Mouse (Mus musculus): ENCODE results near the gene Slc48a1.

Slc48a1 gene

GRCm38 (mm10) chr15:97742074-97742473 lies 36.2 kb upstream of the Slc48a1 start:
- Histone ChIP-seq H3K9me3 (ENCODE audit: low read length) (peaks cover 21% of the 10 kb centered on the region), H3K4me1 (replicated peaks; ENCODE audit: low read depth, low read length) (peaks cover 5% of the 10 kb centered on the region)
- TF ChIP-seq NANOG (IDR thresholded peaks at IDR 0.05; ENCODE audit: borderline replicate concordance, low read length) (no peak), CTCF (conservative IDR thresholded peaks at IDR 0.05; ENCODE audit: low read length) (no peak), POU5F1 (IDR thresholded peaks at IDR 0.05; ENCODE audit: borderline replicate concordance, low read length) (no peak)

DNA sequence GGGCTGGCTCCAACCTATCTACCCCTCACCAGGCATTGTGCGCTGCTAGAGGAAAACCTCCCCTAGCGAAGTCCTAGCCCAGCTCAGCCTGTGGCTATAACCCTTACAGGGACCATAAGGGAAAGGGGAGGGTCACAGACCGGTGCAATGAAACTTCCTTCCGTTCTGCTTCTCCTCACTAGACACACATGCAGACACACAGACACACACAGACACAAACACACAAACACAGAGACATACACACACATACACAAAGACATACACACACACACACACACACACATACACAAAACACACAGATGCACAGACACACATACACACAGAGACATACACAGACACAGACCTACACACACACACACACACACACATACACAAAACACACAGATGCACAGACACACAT lies 35.7 kb upstream of the Slc48a1 start:
- TF ChIP-seq POU5F1 (IDR thresholded peaks at IDR 0.05; ENCODE audit: borderline replicate concordance, low read length), result no peak
- TF ChIP-seq NANOG (IDR thresholded peaks at IDR 0.05; ENCODE audit: borderline replicate concordance, low read length), result no peak
- TF ChIP-seq CTCF (conservative IDR thresholded peaks at IDR 0.05; ENCODE audit: low read length), result no peak
- Histone ChIP-seq H3K4me1 (replicated peaks; ENCODE audit: low read depth, low read length) (peaks cover 5% of the 10 kb centered on the region), H3K4me3 (replicated peaks; ENCODE audit: low read length) (no peak overlapping the region), H3K27me3 (ENCODE audit: insufficient read depth, low read length) (peaks cover 3% of the 10 kb centered on the region; the same call in 1 of the 2 replicates), H3K36me3 (ENCODE audit: insufficient read depth, low read length) (peaks cover 21% of the 10 kb centered on the region), H3K9me3 (ENCODE audit: low read length) (peaks cover 16% of the 10 kb centered on the region)

More at GRCm38 (mm10) chr15:97742074-97742473, 36.2 kb upstream of the Slc48a1 start:
- Histone ChIP-seq H3K4me3 (replicated peaks; ENCODE audit: low read length) (no peak overlapping the region), H3K27me3 (ENCODE audit: insufficient read depth, low read length) (peaks cover 3% of the 10 kb centered on the region; the same call in 1 of the 2 replicates), H3K36me3 (ENCODE audit: insufficient read depth, low read length) (peaks cover 19% of the 10 kb centered on the region)

GRCm38 (mm10) chr15:97743210-97743609 lies 35.1 kb upstream of the Slc48a1 start:
- peaks cover 5% of the 10 kb centered on the region for H3K4me1 ChIP-seq (replicated peaks; ENCODE audit: low read depth, low read length)

DNA sequence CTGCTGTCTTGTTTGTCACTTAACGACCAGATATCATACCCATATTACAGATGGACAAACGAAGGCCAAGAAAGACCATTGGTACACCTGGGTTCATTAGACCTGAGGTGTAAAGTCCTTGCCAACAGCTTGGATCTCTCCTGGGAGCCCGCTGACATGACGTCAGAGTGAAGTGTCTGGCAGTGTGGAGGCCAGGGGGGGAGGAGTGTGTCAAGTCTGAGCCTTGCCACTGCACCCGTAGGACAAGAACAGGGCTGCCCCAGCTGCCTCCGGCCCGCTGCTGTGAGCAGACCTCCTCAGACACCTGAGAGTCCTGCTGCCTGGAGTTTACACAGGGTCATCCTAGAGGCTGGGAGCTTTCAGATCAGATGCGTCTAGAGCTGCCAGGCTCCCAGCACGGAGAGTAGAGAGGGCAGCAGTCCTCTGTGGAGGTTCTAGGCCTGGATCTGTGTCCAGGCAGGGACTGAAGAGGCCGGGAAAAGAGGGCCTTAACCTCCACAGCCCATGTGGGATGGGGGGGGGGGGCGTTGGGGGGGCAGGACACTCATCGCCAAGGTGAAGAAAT lies 34.3 kb upstream of the Slc48a1 start:
- TF ChIP-seq POU5F1 (IDR thresholded peaks at IDR 0.05; ENCODE audit: borderline replicate concordance, low read length), result no peak
- no peak for TF ChIP-seq NANOG (IDR thresholded peaks at IDR 0.05; ENCODE audit: borderline replicate concordance, low read length)
- no peak for TF ChIP-seq CTCF (conservative IDR thresholded peaks at IDR 0.05; ENCODE audit: low read length)
- H3K9me3 ChIP-seq (ENCODE audit: low read length), result 0 out of 2 replicates have a peak, but pooled peaks cover 7% of the 10 kb centered on the region
- H3K4me3 ChIP-seq (replicated peaks; ENCODE audit: low read length), result no peak overlapping the region
- H3K36me3 ChIP-seq (ENCODE audit: insufficient read depth, low read length), result peaks cover 32% of the 10 kb centered on the region
- H3K4me1 ChIP-seq (replicated peaks; ENCODE audit: low read depth, low read length), result peaks cover 5% of the 10 kb centered on the region
- peaks cover 3% of the 10 kb centered on the region; the same call in 1 of the 2 replicates for H3K27me3 ChIP-seq (ENCODE audit: insufficient read depth, low read length)

More at GRCm38 (mm10) chr15:97743210-97743609, 35.1 kb upstream of the Slc48a1 start:
- Histone ChIP-seq H3K36me3 (ENCODE audit: insufficient read depth, low read length) (peaks cover 24% of the 10 kb centered on the region), H3K4me3 (replicated peaks; ENCODE audit: low read length) (no peak overlapping the region), H3K27me3 (ENCODE audit: insufficient read depth, low read length) (peaks cover 3% of the 10 kb centered on the region; the same call in 1 of the 2 replicates), H3K9me3 (ENCODE audit: low read length) (0 out of 2 replicates have a peak, but pooled peaks cover 9% of the 10 kb centered on the region)
- TF ChIP-seq POU5F1 (IDR thresholded peaks at IDR 0.05; ENCODE audit: borderline replicate concordance, low read length), result no peak
- TF ChIP-seq NANOG (IDR thresholded peaks at IDR 0.05; ENCODE audit: borderline replicate concordance, low read length), result no peak
- TF ChIP-seq CTCF (conservative IDR thresholded peaks at IDR 0.05; ENCODE audit: low read length), result no peak

- TF ChIP-seq NANOG (IDR thresholded peaks at IDR 0.05; ENCODE audit: borderline replicate concordance, low read length) (no peak), CTCF (conservative IDR thresholded peaks at IDR 0.05; ENCODE audit: low read length) (no peak), POU5F1 (IDR thresholded peaks at IDR 0.05; ENCODE audit: borderline replicate concordance, low read length) (no peak)
- H3K4me3 ChIP-seq (replicated peaks; ENCODE audit: low read length), result no peak overlapping the region
- peaks cover 7% of the 10 kb centered on the region for H3K4me1 ChIP-seq (replicated peaks; ENCODE audit: low read depth, low read length)
- no peaks in the 10 kb centered on the region for H3K9me3 ChIP-seq (ENCODE audit: low read length)
- peaks cover 3% of the 10 kb centered on the region; the same call in 1 of the 2 replicates for H3K27me3 ChIP-seq (ENCODE audit: insufficient read depth, low read length)
- peaks cover 39% of the 10 kb centered on the region for H3K36me3 ChIP-seq (ENCODE audit: insufficient read depth, low read length)
Observed at GRCm38 (mm10) chr15:97744930-97745329, 33.4 kb upstream of the Slc48a1 start.

DNA sequence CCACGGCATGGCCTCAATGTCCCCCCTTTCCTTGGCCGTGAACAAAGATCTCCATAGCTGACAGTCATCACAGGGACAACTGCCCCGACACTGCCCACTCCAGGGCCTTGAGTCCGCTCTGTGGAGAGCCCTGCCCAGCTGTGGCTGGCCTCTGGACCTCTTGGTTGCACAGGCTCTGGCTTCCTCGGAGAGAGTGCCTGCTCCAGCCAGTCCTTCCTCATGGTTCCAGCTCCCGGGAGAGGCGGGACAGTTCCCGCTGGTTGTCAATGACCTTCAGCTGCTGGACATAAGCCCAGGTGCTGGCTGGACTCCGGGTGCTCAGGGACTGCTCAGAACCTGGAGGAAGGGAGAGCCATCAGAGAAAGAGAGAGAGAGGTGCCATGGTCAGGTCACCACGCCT lies 33.0 kb upstream of the Slc48a1 start:
- TF ChIP-seq NANOG (IDR thresholded peaks at IDR 0.05; ENCODE audit: borderline replicate concordance, low read length) (no peak), CTCF (conservative IDR thresholded peaks at IDR 0.05; ENCODE audit: low read length) (no peak), POU5F1 (IDR thresholded peaks at IDR 0.05; ENCODE audit: borderline replicate concordance, low read length) (no peak)
- Histone ChIP-seq H3K36me3 (ENCODE audit: insufficient read depth, low read length) (peaks cover 39% of the 10 kb centered on the region), H3K4me3 (replicated peaks; ENCODE audit: low read length) (no peak overlapping the region), H3K9me3 (ENCODE audit: low read length) (no peaks in the 10 kb centered on the region), H3K4me1 (replicated peaks; ENCODE audit: low read depth, low read length) (peaks cover 11% of the 10 kb centered on the region), H3K27me3 (ENCODE audit: insufficient read depth, low read length) (peaks cover 3% of the 10 kb centered on the region; the same call in 1 of the 2 replicates)

DNA sequence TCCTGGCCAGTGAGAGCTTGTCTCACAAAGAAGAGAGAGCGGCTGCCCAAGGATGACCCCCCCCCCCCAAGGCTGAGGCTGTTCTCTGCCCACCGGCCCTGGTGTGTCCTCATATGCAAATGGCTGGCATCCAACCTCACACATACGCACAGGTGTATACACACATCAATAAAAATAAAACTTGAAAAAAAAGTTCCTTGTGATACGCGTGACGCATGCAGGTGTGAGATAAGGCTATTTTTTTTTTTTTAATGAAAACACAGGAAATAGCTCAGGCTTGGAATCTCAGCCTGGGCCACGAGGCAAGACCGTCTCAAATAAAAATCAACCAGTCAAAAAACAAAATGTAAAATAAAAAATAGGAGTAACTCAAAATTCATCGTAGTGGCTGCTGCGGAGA lies 32.0 kb upstream of the Slc48a1 start:
- Histone ChIP-seq H3K9me3 (ENCODE audit: low read length) (no peaks in the 10 kb centered on the region), H3K4me3 (replicated peaks; ENCODE audit: low read length) (no peak overlapping the region), H3K4me1 (replicated peaks; ENCODE audit: low read depth, low read length) (peaks cover 17% of the 10 kb centered on the region), H3K36me3 (ENCODE audit: insufficient read depth, low read length) (peaks cover 39% of the 10 kb centered on the region), H3K27me3 (ENCODE audit: insufficient read depth, low read length) (peaks cover 1% of the 10 kb centered on the region; the same call in 1 of the 2 replicates)
- no peak for TF ChIP-seq CTCF (conservative IDR thresholded peaks at IDR 0.05; ENCODE audit: low read length)
- TF ChIP-seq POU5F1 (IDR thresholded peaks at IDR 0.05; ENCODE audit: borderline replicate concordance, low read length), result no peak
- TF ChIP-seq NANOG (IDR thresholded peaks at IDR 0.05; ENCODE audit: borderline replicate concordance, low read length), result no peak

DNA sequence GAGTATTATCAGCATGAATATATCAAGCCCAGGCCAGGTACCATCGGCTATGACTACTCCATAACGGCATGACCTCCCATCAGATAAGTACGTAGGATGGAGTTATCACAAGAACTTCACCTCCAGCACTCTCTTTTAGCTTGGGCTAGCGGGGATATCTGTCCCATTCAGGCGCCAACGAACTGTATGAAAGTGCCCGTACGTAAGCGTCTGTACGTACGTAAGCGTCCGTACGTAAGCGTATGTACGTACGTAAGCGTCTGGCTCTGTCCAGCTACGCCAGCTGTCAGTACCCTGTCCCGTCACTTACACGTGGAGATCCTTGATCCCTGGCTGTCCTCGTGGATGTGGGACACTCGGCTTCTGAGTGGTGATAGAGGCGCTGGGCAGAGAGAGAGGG lies 31.6 kb upstream of the Slc48a1 start:
- Histone ChIP-seq H3K27me3 (ENCODE audit: insufficient read depth, low read length) (no peaks in the 10 kb centered on the region), H3K4me1 (replicated peaks; ENCODE audit: low read depth, low read length) (peaks cover 17% of the 10 kb centered on the region), H3K36me3 (ENCODE audit: insufficient read depth, low read length) (peaks cover 39% of the 10 kb centered on the region), H3K4me3 (replicated peaks; ENCODE audit: low read length) (no peak overlapping the region), H3K9me3 (ENCODE audit: low read length) (no peaks in the 10 kb centered on the region)
- TF ChIP-seq NANOG (IDR thresholded peaks at IDR 0.05; ENCODE audit: borderline replicate concordance, low read length) (no peak), POU5F1 (IDR thresholded peaks at IDR 0.05; ENCODE audit: borderline replicate concordance, low read length) (no peak), CTCF (conservative IDR thresholded peaks at IDR 0.05; ENCODE audit: low read length) (no peak)
